Mouse (Mus musculus) G1E (cell line): Measurements from ENCODE around the gene Ddx39b. TPM values are rescaled to one million over a fixed set of nuclear protein-coding genes. Genes with fewer than 3 reads are reported as not detected.

Experiments
- ATAC-seq: 2 replicates; pipeline ENCODE4 v1.8.0; 2016; ENCODE audit warnings: mild to moderate bottlenecking; ENCODE audit not compliant: insufficient number of reproducible peaks, poor library complexity, low FRiP score, severe bottlenecking; ENCODE audit errors: extremely low read depth
- DNase-seq: peaks from one replicate; pipeline ENCODE4 v3.0.0; 2012; ENCODE audit warnings: low spot score
- H3K27me3 ChIP-seq: 2 replicates; pipeline ENCODE4 v1.6.1; 2012; ENCODE audit warnings: mild to moderate bottlenecking, low read length, inconsistent platforms; ENCODE audit not compliant: insufficient read depth
- H3K36me3 ChIP-seq: replicated peaks from 2 replicates; pipeline ENCODE3; 2012; ENCODE audit warnings: mild to moderate bottlenecking, inconsistent platforms
- H3K4me1 ChIP-seq: 2 replicates; pipeline ENCODE4 v1.6.1; 2012; ENCODE audit warnings: low read depth, low read length, inconsistent platforms, mixed read lengths; ENCODE audit not compliant: insufficient read depth
- H3K4me3 ChIP-seq: 2 replicates; pipeline ENCODE4 v1.5.1; 2012; ENCODE audit warnings: low read depth, mild to moderate bottlenecking, inconsistent platforms, low read length, moderate library complexity, mixed read lengths
- H3K9me3 ChIP-seq: replicated peaks from 2 replicates; pipeline ENCODE4 v1.6.1; 2012; ENCODE audit warnings: inconsistent platforms
- CTCF ChIP-seq: IDR thresholded peaks from 2 replicates; pipeline ENCODE4 v1.5.1; 2012; ENCODE audit warnings: low read depth, low read length, inconsistent platforms, mixed read lengths
- GATA1 ChIP-seq: IDR thresholded peaks from 2 replicates; pipeline ENCODE4 v1.6.1; 2012; ENCODE audit warnings: borderline replicate concordance, low read length, inconsistent platforms, mixed read lengths
- GATA2 ChIP-seq: IDR thresholded peaks from 2 replicates; pipeline ENCODE4 v1.6.1; 2012; ENCODE audit warnings: low read depth, low read length, inconsistent platforms, borderline replicate concordance
- POLR2AphosphoS5 ChIP-seq: IDR thresholded peaks from 2 replicates; pipeline ENCODE4 v1.6.1; 2012; ENCODE audit warnings: low read depth, low read length, inconsistent platforms; ENCODE audit not compliant: insufficient replicate concordance
- TAL1 ChIP-seq: conservative IDR thresholded peaks from 2 replicates; pipeline ENCODE4 v1.6.1; 2012; ENCODE audit warnings: low read depth, low read length, inconsistent platforms, mixed read lengths
- polyA plus RNA-seq: library from polyadenylated mRNA; stranded (reverse); fragments of >175 nt; gene quantifications from 2 replicates; pipeline ENCODE4 v1.2.3, GENCODE M21; 2012
- total RNA-seq, 2 experiments: library from RNA; stranded (forward) in 1 of 2; stranded (reverse) in 1 of 2; fragments of 200-1000 nt in 1 of 2; fragments of >200 nt in 1 of 2; fragmentation: Nextera tagmentation in 1 of 2; gene quantifications; 2 replicates each; pipeline ENCODE4 v1.2.3; 2014 to 2017

The Ddx39b gene
- total and polyA plus RNA-seq, 3 experiments: 174 to 424 (median 362) TPM

DNA sequence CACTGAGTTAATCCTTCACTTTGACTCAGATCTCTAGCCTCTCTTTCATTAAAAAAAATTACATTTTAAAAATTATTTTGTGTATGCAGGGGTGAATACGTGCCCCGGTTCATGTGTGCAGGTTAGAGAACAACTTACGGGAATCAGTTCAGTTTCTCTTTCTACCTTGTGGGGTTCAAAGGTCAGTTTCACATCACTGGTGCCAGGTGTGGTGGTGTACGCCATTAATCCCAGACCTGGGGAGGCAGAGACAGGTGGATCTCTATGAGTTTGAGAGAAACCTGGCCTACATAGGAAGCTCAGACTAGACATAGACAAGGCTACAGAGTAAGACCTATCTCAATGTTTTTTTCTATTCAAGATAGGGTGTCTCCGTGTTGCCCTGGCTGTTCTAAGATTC lies 28.5 kb upstream of the Ddx39b start:
- ATAC-seq (no peak), DNase-seq (no peak)
- TF ChIP-seq GATA1 (no peak), GATA2 (no peak), POLR2AphosphoS5 (no peak), CTCF (no peak), TAL1 (no peak)
- H3K27me3 ChIP-seq: peaks cover 51% of the 10 kb centered on the region
- H3K4me3 ChIP-seq: no peak overlapping the region
- H3K9me3 ChIP-seq: no peaks in the 10 kb centered on the region
- peaks cover 8% of the 10 kb centered on the region for H3K4me1 ChIP-seq
- H3K36me3 ChIP-seq: peaks cover 3% of the 10 kb centered on the region

DNA sequence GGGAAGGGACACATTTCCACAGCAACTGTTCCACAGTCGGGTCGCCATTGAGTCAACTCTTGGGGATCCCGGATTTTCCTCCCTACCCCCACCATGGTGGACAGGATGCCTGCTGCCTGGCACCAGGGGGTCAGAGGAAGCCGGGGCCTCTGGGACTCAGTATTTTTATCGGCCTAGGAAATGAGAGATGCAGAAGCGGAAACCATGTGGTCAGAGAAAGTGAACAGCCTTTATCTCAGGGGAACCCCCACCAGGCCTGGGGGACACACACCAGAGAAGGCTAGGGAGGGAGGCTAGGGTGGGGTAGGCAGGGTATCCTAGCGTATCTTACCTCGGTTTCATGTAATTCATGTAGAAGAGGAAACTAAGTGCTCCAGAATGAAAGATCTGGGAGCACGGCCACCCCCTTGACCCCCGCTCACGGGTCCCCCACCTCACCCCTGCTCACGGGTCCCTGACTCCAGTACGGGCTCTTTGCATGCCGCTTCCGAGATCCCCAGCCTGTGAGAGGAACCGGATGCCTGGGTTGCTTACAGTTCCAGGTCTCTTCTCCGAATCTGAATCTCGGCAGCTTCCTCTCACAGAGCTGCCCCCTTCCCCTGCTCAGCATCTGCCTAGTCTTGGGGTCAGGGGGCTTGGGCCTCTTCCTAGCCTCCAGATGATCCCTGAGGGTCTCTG lies 22.9 kb upstream of the Ddx39b start:
- ATAC-seq (no peak), DNase-seq (no peak)
- peaks cover 55% of the 10 kb centered on the region for H3K36me3 ChIP-seq
- TF ChIP-seq GATA1 (no peak), CTCF (no peak), POLR2AphosphoS5 (no peak), TAL1 (no peak)
- peaks cover 32% of the 10 kb centered on the region for H3K4me1 ChIP-seq
- no peak overlapping the region for H3K4me3 ChIP-seq
- peaks cover 13% of the 10 kb centered on the region for H3K27me3 ChIP-seq
- H3K9me3 ChIP-seq: no peaks in the 10 kb centered on the region

DNA sequence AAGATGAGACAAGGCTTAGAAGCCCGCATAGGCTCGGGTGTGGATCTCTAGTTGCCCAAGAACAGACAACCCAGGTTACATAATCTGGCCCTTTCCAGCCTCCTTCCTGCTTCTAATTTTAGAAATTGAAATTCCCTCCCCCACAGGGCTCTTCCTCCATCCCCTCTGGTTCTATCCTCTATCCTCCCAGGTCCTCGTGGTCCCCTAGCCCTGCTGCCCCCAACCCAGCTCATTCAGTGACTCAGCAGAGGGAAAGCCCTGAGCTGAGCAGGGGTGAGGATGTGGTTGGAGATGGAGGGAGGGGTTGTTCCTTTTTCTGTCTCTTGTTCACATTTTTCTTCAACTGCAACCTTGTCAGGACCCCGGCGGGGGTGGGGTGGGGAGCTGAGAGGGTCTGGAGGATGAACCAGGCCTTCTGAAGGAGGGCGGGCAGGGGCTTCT lies 21.9 kb upstream of the Ddx39b start:
- DNase-seq (no peak), ATAC-seq (no peak)
- peaks cover 32% of the 10 kb centered on the region for H3K4me1 ChIP-seq
- peaks cover 62% of the 10 kb centered on the region for H3K36me3 ChIP-seq
- no peak overlapping the region for H3K4me3 ChIP-seq
- H3K9me3 ChIP-seq: no peaks in the 10 kb centered on the region
- H3K27me3 ChIP-seq: peaks cover 5% of the 10 kb centered on the region
- TF ChIP-seq CTCF (no peak), GATA2 (no peak), TAL1 (no peak), GATA1 (no peak), POLR2AphosphoS5 (no peak)

DNA sequence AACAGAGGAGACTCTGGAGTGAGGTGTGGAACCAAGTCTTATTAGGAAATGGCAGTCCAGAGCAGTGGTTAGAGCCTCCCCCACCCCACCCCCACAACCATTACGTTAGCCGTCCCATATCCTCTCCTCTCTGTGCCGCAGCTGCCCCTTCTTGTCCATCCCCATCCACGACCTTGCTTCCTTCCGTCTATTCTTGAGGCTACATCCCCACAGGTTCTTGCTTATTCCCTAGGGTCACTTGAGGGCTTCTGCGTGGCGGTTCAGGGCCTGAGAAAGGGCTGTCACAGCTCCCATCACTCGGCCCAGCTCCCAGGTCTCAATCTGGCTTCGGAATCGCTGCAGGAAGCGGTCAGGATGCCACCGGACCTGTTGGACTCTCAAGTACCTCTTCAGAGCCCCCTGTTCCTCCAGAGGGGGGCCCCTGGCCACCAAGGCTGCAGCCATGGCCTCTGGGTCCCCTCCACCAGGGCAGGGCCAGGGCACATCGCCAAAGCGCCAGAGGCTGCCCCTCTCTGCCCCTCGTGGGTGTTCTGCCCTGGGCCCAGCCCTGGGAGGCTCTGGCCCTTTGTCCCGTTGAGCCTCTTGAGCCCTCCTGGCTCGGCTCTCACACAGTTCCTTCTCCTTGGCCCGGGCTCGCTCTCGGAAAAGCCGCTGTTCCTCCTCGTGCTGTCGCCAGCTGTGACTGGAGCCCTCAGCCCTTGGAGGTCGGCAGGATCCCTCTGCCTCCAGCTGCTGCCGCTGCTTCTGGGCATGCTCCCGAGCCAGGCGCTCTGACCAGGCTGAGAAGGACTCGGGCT lies 21.2 kb upstream of the Ddx39b start, which contains the start of gene Gm16181:
Gene Gm16181 (plus strand): TSS at position 679 of the 797 bp plus-strand sequence.
- DNase-seq: no peak
- Histone ChIP-seq H3K36me3 (peaks cover 69% of the 10 kb centered on the region), H3K4me3 (no peak within 1 kb of the TSS), H3K27me3 (peaks cover 2% of the 10 kb centered on the region; the same call in 1 of the 2 replicates), H3K9me3 (no peaks in the 10 kb centered on the region), H3K4me1 (peaks cover 32% of the 10 kb centered on the region)
- ATAC-seq: no peak
- TF ChIP-seq GATA1: no peak
- TF ChIP-seq POLR2AphosphoS5: no peak
- no peak for TF ChIP-seq GATA2
- no peak for TF ChIP-seq CTCF
- TF ChIP-seq TAL1: no peak

- peaks cover 88% of the 10 kb centered on the region for H3K36me3 ChIP-seq
These were observed 19.2 kb upstream of the Ddx39b start for GRCm38 (mm10) chr17:35222299-35222698.

GRCm38 (mm10) chr17:35224641-35225040 lies 16.9 kb upstream of the Ddx39b start:
- Histone ChIP-seq H3K36me3 (peaks cover 94% of the 10 kb centered on the region), H3K4me1 (peaks cover 35% of the 10 kb centered on the region)
- no peak for TF ChIP-seq GATA2
- TF ChIP-seq GATA1: no peak
- no peak for TF ChIP-seq TAL1
- no peak for TF ChIP-seq CTCF
- TF ChIP-seq POLR2AphosphoS5: no peak

More at GRCm38 (mm10) chr17:35222299-35222698, 19.2 kb upstream of the Ddx39b start:
- Histone ChIP-seq H3K4me1 (peaks cover 38% of the 10 kb centered on the region), H3K4me3 (no peak overlapping the region), H3K9me3 (no peaks in the 10 kb centered on the region), H3K27me3 (no peaks in the 10 kb centered on the region)
- no peak for ATAC-seq
- TF ChIP-seq TAL1 (no peak), GATA1 (no peak), POLR2AphosphoS5 (peak; percentile 51; the same call in 1 of the 2 replicates), GATA2 (no peak), CTCF (no peak)
- no peak for DNase-seq

More at GRCm38 (mm10) chr17:35224641-35225040, 16.9 kb upstream of the Ddx39b start:
- DNase-seq (no peak), ATAC-seq (no peak)
- Histone ChIP-seq H3K4me3 (no peak overlapping the region), H3K27me3 (no peaks in the 10 kb centered on the region), H3K9me3 (no peaks in the 10 kb centered on the region)
